Mouse (Mus musculus) G1E (cell line): ENCODE data around the gene Irs2.

Source experiments
- CTCF ChIP-seq: IDR thresholded peaks from 2 replicates; pipeline ENCODE4 v1.5.1; 2012; ENCODE audit warnings: low read depth, low read length, inconsistent platforms, mixed read lengths
- GATA1 ChIP-seq: IDR thresholded peaks from 2 replicates; pipeline ENCODE4 v1.6.1; 2012; ENCODE audit warnings: borderline replicate concordance, low read length, inconsistent platforms, mixed read lengths

GRCm38 (mm10) chr8:11055557-11056174 lies 47.4 kb upstream of the Irs2 start:
- TF ChIP-seq CTCF (no peak), GATA1 (no peak)
